Mouse (Mus musculus) myocyte (in vitro differentiated cells): ENCODE data around the gene Duoxa1.

Experiments used
- CEBPB ChIP-seq: IDR thresholded peaks from 2 replicates; pipeline ENCODE4 v1.6.1; 2011; ENCODE audit warnings: mild to moderate bottlenecking, moderate library complexity; ENCODE audit not compliant: poor library complexity, insufficient read depth, severe bottlenecking
- E2F4 ChIP-seq: IDR thresholded peaks from one replicate; pipeline ENCODE4 v1.6.1; 2011; ENCODE audit warnings: mild to moderate bottlenecking, control low read depth, moderate library complexity; ENCODE audit not compliant: insufficient read depth
- POLR2A ChIP-seq: IDR thresholded peaks from one replicate; pipeline ENCODE4 v1.6.1; 2011; ENCODE audit warnings: low read depth, mild to moderate bottlenecking, control low read depth, moderate library complexity; ENCODE audit not compliant: insufficient read length
- POLR2AphosphoS2 ChIP-seq: IDR thresholded peaks from one replicate; pipeline ENCODE4 v1.6.1; 2011; ENCODE audit warnings: low read depth, control low read depth; ENCODE audit not compliant: insufficient read length
- TCF3 ChIP-seq: IDR thresholded peaks from one replicate; pipeline ENCODE4 v1.6.1; 2011; ENCODE audit warnings: low read depth, control low read depth; ENCODE audit not compliant: insufficient read length

- TF ChIP-seq POLR2A (no peak), POLR2AphosphoS2 (no peak), E2F4 (no peak), CEBPB (no peak), TCF3 (no peak)
Measured at GRCm38 (mm10) chr2:122311561-122311960, 2.0 kb downstream of the Duoxa1 start.
